Mouse (Mus musculus) intestine, embryonic 14.5 days (tissue): ENCODE data around the gene Slc16a1. TPM values are rescaled to one million over a fixed set of nuclear protein-coding genes. Genes with fewer than 3 reads are reported as not detected.
"Not testable (repeated sequence)": the region's sequence is repeated elsewhere in the genome, so short reads cannot be mapped to it uniquely, and the experiment has no call there.

Experiments
- ATAC-seq: fragments of 200-750 bp; cut with Nextera tagmentation; replicated peaks from 2 replicates; pipeline ENCODE4 v1.8.0; 2017; ENCODE audit warnings: low read depth, moderate number of reproducible peaks, moderate TSS enrichment, moderate library complexity; ENCODE audit not compliant: low FRiP score, low TSS enrichment
- DNase-seq: peaks from one replicate; pipeline ENCODE4 v3.0.0-alpha.2; 2018; ENCODE audit warnings: low spot score
- H3K27ac ChIP-seq: fragments of 300-500 bp; sonication (generic); 2 replicates; pipeline ENCODE4 v1.5.1; 2014; ENCODE audit warnings: low read depth, mild to moderate bottlenecking, control low read depth
- H3K27me3 ChIP-seq: fragments of 300-500 bp; sonication (generic); replicated peaks from 2 replicates; pipeline ENCODE4 v1.6.1; 2014; ENCODE audit warnings: low read length, control low read depth; ENCODE audit not compliant: control insufficient read depth, insufficient read depth
- H3K36me3 ChIP-seq: fragments of 300-500 bp; sonication (generic); 2 replicates; pipeline ENCODE4 v1.6.1; 2014; ENCODE audit warnings: low read length, control low read depth; ENCODE audit not compliant: control insufficient read depth, insufficient read depth
- H3K4me1 ChIP-seq: fragments of 300-500 bp; sonication (generic); replicated peaks from 2 replicates; pipeline ENCODE4 v1.6.1; 2014; ENCODE audit warnings: low read length, control low read depth, mixed read lengths; ENCODE audit not compliant: control insufficient read depth, insufficient read depth
- H3K4me2 ChIP-seq: fragments of 300-500 bp; sonication (generic); 2 replicates; pipeline ENCODE4 v1.6.1; 2014; ENCODE audit warnings: low read length
- H3K4me3 ChIP-seq: fragments of 300-500 bp; sonication (generic); 2 replicates; pipeline ENCODE4 v1.5.1; 2014; ENCODE audit warnings: low read depth, low read length, control low read depth, mixed read lengths
- H3K9ac ChIP-seq: fragments of 300-500 bp; sonication (generic); 2 replicates; pipeline ENCODE4 v1.6.1; 2014; ENCODE audit warnings: mild to moderate bottlenecking, low read length
- H3K9me3 ChIP-seq: fragments of 300-500 bp; sonication (generic); 2 replicates; pipeline ENCODE4 v1.6.1; 2016; ENCODE audit warnings: low read length, control low read depth; ENCODE audit not compliant: control insufficient read depth
- WGBS: fragments of 180-500 bp; shearing (Covaris S2); extraction: QIAGEN DNeasy Blood & Tissue Kit; methylation state at CpG from one replicate; pipeline ENCODE4 v1.1.7; 2014; 5-methylcytosine and 5-hydroxymethylcytosine counted together
- polyA plus RNA-seq: library from polyadenylated mRNA; unstranded; fragments of >200 nt; fragmentation: Nextera tagmentation; extraction: Ambion mirVana; gene quantifications from 2 replicates; pipeline ENCODE4 v1.2.1, GENCODE M21; 2014

Gene Slc16a1
- polyA plus RNA-seq, 1 experiment from 2014 or later: 42.5 TPM

DNA sequence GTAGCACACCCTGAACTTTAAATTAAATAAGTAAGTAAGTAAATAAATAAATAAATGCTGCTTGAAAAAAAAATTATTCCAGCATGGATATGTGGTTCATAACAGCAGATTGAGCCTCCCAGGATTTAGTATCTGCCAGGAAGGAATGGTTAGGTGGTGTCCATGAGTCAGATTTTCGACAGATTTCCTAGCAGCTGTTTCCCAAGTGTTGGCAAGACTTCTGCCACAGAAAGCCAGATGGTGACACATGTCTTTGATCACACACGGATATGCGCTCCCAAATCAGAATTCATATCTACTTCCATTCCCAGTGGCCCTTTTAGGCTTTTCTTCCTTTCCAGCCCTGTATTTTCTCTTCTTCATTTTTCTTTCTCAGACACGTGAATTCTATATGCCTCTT is 28.5 kb downstream of the Slc16a1 start:
- Histone ChIP-seq H3K4me3 (no peak overlapping the region), H3K27me3 (no peaks in the 10 kb centered on the region), H3K4me2 (no peak overlapping the region), H3K9me3 (no peaks in the 10 kb centered on the region), H3K27ac (no peak overlapping the region), H3K36me3 (no peaks in the 10 kb centered on the region), H3K9ac (no peak overlapping the region), H3K4me1 (peaks cover 12% of the 10 kb centered on the region)
- DNase-seq: no peak
- WGBS: 69% methylated on average over 4 of the region's 4 CpGs
- no peak for ATAC-seq

DNA sequence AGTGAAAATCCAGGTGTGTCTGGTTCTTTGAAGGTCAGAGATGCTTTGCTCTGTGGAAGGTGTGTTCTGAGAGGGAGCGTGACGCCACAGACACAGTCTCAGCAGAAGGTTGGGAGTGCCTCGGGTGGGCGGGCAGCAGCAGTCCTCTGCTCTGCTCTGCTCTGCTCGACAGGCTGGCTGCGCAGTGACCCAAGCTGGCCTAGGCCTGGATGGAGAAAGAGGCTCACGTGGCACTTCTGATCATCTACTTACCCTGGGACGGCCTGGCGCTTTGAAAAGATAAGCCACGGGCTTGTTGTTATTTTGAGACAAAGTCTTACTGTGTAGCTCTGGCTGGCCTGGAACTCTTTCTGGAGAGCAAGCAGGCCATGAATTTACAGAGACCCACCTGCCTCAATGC is 29.0 kb downstream of the Slc16a1 start:
- Histone ChIP-seq H3K27ac (no peak overlapping the region), H3K36me3 (no peaks in the 10 kb centered on the region), H3K4me1 (peaks cover 8% of the 10 kb centered on the region; the same call in 1 of the 2 replicates), H3K9ac (no peak overlapping the region), H3K4me3 (no peak overlapping the region), H3K27me3 (no peaks in the 10 kb centered on the region), H3K4me2 (no peak overlapping the region), H3K9me3 (no peaks in the 10 kb centered on the region)
- ATAC-seq (no peak), DNase-seq (no peak)
- 68% methylated on average over 10 of the region's 10 CpGs for WGBS

DNA sequence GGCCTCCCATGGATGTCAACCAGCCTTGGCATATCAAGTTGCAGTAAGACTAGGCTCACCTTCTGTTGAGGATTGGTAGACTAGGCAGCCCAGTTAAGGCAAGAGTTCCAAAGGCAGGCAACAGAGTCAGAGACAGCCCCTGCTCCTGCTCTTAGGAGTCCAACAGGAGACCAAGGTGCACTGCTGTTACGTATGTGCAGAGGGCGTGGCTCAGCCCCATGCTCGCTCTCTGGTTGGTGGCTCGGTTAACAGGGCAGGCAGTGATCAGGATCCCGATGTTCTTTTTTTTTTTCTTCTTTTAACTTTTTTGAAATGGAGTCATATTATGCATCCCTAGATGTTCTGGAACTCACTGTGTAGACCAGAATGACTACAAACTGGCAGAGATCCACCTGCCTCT is 30.5 kb downstream of the Slc16a1 start:
- Histone ChIP-seq H3K36me3 (no peaks in the 10 kb centered on the region), H3K4me2 (no peak overlapping the region), H3K9ac (no peak overlapping the region), H3K27me3 (no peaks in the 10 kb centered on the region), H3K27ac (no peak overlapping the region), H3K9me3 (no peaks in the 10 kb centered on the region), H3K4me3 (no peak overlapping the region), H3K4me1 (peaks cover 17% of the 10 kb centered on the region)
- 87% methylated on average over 5 of the region's 5 CpGs for WGBS
- DNase-seq (no peak), ATAC-seq (no peak)

DNA sequence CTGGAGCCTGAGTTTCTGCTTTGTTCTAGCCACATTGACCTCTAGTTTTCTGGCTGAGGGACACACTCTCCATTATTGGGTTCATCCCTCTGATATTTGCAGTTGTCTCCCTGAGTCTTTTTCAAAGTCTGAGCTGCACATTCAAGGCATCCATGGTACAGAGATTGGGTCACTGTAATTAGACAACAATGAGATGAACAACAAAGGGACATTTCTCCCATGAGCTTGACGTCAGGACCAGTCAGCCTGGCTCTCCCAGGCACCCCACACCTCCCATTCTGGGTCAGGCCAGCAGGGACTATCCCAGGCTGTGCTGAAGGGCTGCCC is 31.4 kb downstream of the Slc16a1 start:
- Histone ChIP-seq H3K4me1 (peaks cover 26% of the 10 kb centered on the region), H3K9me3 (no peaks in the 10 kb centered on the region), H3K36me3 (no peaks in the 10 kb centered on the region), H3K4me3 (no peak overlapping the region), H3K4me2 (no peak overlapping the region), H3K27me3 (no peaks in the 10 kb centered on the region), H3K27ac (no peak overlapping the region), H3K9ac (no peak overlapping the region)
- whole genome bisulfite sequencing: 61% methylated on average over 1 of the region's 1 CpGs
- no peak for DNase-seq
- ATAC-seq: no peak

- 18% methylated on average over 1 of the region's 1 CpGs for WGBS
- H3K4me1 ChIP-seq: peaks cover 31% of the 10 kb centered on the region
- not testable (repeated sequence) for H3K27ac ChIP-seq
These were observed 31.9 kb downstream of the Slc16a1 start for GRCm38 (mm10) chr3:104670183-104671020.

GRCm38 (mm10) chr3:104671543-104671942 is 33.1 kb downstream of the Slc16a1 start:
- WGBS: 78% methylated on average over 6 of the region's 6 CpGs
- no peak overlapping the region for H3K27ac ChIP-seq

More at GRCm38 (mm10) chr3:104670183-104671020, 31.9 kb downstream of the Slc16a1 start:
- H3K36me3 ChIP-seq, H3K4me2 ChIP-seq, H3K9ac ChIP-seq, H3K27me3 ChIP-seq, DNase-seq, H3K4me3 ChIP-seq, H3K9me3 ChIP-seq: not testable (repeated sequence)
- peak; percentile 65; the same call in 1 of the 2 replicates for ATAC-seq

GRCm38 (mm10) chr3:104672041-104672440 is 33.6 kb downstream of the Slc16a1 start:
- H3K4me1 ChIP-seq: peaks cover 31% of the 10 kb centered on the region
- no peak for ATAC-seq
- no peak overlapping the region for H3K9ac ChIP-seq
- no peaks in the 10 kb centered on the region for H3K36me3 ChIP-seq
- DNase-seq: no peak
- no peaks in the 10 kb centered on the region for H3K9me3 ChIP-seq
- no peaks in the 10 kb centered on the region for H3K27me3 ChIP-seq
- no peak overlapping the region for H3K27ac ChIP-seq
- H3K4me3 ChIP-seq: no peak overlapping the region
- no peak overlapping the region for H3K4me2 ChIP-seq
- 64% methylated on average over 4 of the region's 4 CpGs for WGBS

More at GRCm38 (mm10) chr3:104671543-104671942, 33.1 kb downstream of the Slc16a1 start:
- no peak overlapping the region for H3K9ac ChIP-seq
- no peaks in the 10 kb centered on the region for H3K27me3 ChIP-seq
- no peak overlapping the region for H3K4me3 ChIP-seq
- H3K4me2 ChIP-seq: no peak overlapping the region
- no peak for DNase-seq
- H3K9me3 ChIP-seq: no peaks in the 10 kb centered on the region
- peaks cover 31% of the 10 kb centered on the region for H3K4me1 ChIP-seq
- no peaks in the 10 kb centered on the region for H3K36me3 ChIP-seq
- ATAC-seq: no peak

DNA sequence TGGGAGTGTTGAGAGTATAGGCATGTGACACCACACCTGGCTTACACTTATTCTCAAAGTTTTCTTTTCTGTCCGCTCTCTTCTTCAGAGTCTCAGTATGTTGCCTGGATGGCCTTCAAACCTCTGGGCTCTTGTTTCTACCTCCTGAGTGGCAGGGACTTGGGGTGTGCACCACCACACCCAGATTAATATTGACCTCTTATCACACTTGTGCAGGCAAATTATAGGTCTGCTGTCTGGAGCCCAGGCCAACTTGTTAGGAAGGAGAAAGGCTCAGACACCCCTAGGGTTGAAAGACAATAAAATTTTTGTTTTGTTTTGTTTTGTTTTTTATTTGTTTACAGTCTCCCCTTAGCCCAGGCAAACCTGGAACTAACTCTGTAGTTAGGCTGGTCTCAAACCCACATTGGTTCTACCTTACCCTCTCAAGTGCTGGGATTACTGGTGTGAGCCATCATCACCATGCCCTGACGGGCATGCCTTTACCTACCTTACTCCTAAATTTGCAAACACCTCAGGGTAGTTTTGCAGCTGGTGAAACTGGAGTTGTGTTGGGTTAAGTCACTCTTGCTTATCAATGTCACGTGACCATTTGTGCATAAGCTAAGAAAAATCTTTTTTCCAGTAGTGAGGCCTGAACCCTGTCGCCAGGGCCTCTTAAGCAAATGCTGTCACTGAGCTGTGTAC is 35.3 kb downstream of the Slc16a1 start:
- H3K4me1 ChIP-seq: peaks cover 31% of the 10 kb centered on the region
- DNase-seq: no peak
- WGBS: 49% methylated on average over 4 of the region's 4 CpGs
- no peak for ATAC-seq
- no peaks in the 10 kb centered on the region for H3K27me3 ChIP-seq
- H3K27ac ChIP-seq: peak overlapping the region; percentile 51; the same call in 1 of the 2 replicates
- no peak overlapping the region for H3K4me2 ChIP-seq
- H3K36me3 ChIP-seq: no peaks in the 10 kb centered on the region
- H3K4me3 ChIP-seq: no peak overlapping the region
- no peaks in the 10 kb centered on the region for H3K9me3 ChIP-seq
- no peak overlapping the region for H3K9ac ChIP-seq
